Mouse (Mus musculus) liver, embryonic 11.5 days (tissue): ENCODE data around the gene Lnx1. TPM values are rescaled to one million over a fixed set of nuclear protein-coding genes. Genes with fewer than 3 reads are reported as not detected.

ENCODE experiments used
- ATAC-seq: fragments of 200-750 bp; cut with Nextera tagmentation; replicated peaks from 2 replicates; pipeline ENCODE4 v1.8.0; 2017; ENCODE audit warnings: moderate number of reproducible peaks, mild to moderate bottlenecking, moderate TSS enrichment, moderate library complexity; ENCODE audit not compliant: low FRiP score
- DNase-seq: peaks from one replicate; pipeline ENCODE4 v3.0.0-alpha.2; 2017; ENCODE audit warnings: low spot score
- H3K27ac ChIP-seq: fragments of 300-500 bp; sonication (generic); 2 replicates; pipeline ENCODE4 v1.5.1; 2014; ENCODE audit warnings: mild to moderate bottlenecking, low read depth, low read length, control low read depth
- H3K27me3 ChIP-seq: fragments of 300-500 bp; sonication (generic); replicated peaks from 2 replicates; pipeline ENCODE4 v1.6.1; 2014; ENCODE audit warnings: low read length, mixed read lengths; ENCODE audit not compliant: control insufficient read depth, insufficient read depth
- H3K36me3 ChIP-seq: fragments of 300-500 bp; sonication (generic); 2 replicates; pipeline ENCODE4 v1.6.1; 2014; ENCODE audit warnings: mild to moderate bottlenecking, low read length, moderate library complexity, mixed read lengths; ENCODE audit not compliant: control insufficient read depth, insufficient read depth
- H3K4me1 ChIP-seq: fragments of 300-500 bp; sonication (generic); replicated peaks from 2 replicates; pipeline ENCODE4 v1.6.1; 2014; ENCODE audit warnings: low read length, mixed read lengths; ENCODE audit not compliant: control insufficient read depth, insufficient read depth
- H3K4me2 ChIP-seq: fragments of 300-500 bp; sonication (generic); 2 replicates; pipeline ENCODE4 v1.6.1; 2014; ENCODE audit warnings: mild to moderate bottlenecking, control low read depth, moderate library complexity
- H3K4me3 ChIP-seq: fragments of 300-500 bp; sonication (generic); 2 replicates; pipeline ENCODE4 v1.5.1; 2014; ENCODE audit warnings: low read depth, low read length, control low read depth
- H3K9ac ChIP-seq: fragments of 300-500 bp; sonication (generic); 2 replicates; pipeline ENCODE4 v1.6.1; 2014; ENCODE audit warnings: low read depth, low read length, control low read depth
- H3K9me3 ChIP-seq: fragments of 300-500 bp; sonication (generic); 2 replicates; pipeline ENCODE4 v1.6.1; 2016; ENCODE audit warnings: low read length, inconsistent platforms, mixed read lengths; ENCODE audit not compliant: control insufficient read depth
- WGBS: fragments of 180-500 bp; shearing (Covaris S2); extraction: QIAGEN DNeasy Blood & Tissue Kit; methylation state at CpG from one replicate; pipeline ENCODE4 v1.1.7; 2014; 5-methylcytosine and 5-hydroxymethylcytosine counted together
- polyA plus RNA-seq: library from polyadenylated mRNA; unstranded; fragments of >200 nt; fragmentation: Nextera tagmentation; extraction: Ambion mirVana; gene quantifications from 2 replicates; pipeline ENCODE4 v1.2.1, GENCODE M21; 2014

Gene Lnx1
- polyA plus RNA-seq, 1 experiment from 2014 or later, result 0.52 TPM

GRCm38 (mm10) chr5:74711056-74711455, 8.3 kb upstream of the Lnx1 start:
- DNase-seq, result no peak
- no peaks in the 10 kb centered on the region for H3K9me3 ChIP-seq
- no peak overlapping the region for H3K4me2 ChIP-seq
- ATAC-seq, result no peak
- no peaks in the 10 kb centered on the region for H3K4me1 ChIP-seq
- H3K27me3 ChIP-seq, result no peaks in the 10 kb centered on the region
- H3K9ac ChIP-seq, result no peak overlapping the region
- H3K27ac ChIP-seq, result no peak overlapping the region
- H3K4me3 ChIP-seq, result no peak overlapping the region
- no peaks in the 10 kb centered on the region for H3K36me3 ChIP-seq
- WGBS, result 28% methylated on average over 1 of the region's 1 CpGs

GRCm38 (mm10) chr5:74710181-74710580, 7.5 kb upstream of the Lnx1 start:
- ATAC-seq, result no peak
- WGBS, result 78% methylated on average over 4 of the region's 4 CpGs

GRCm38 (mm10) chr5:74704460-74704790, 1.7 kb upstream of the Lnx1 start:
- DNase-seq, result peak; percentile 83
- Histone ChIP-seq H3K27ac (no peak overlapping the region), H3K27me3 (no peaks in the 10 kb centered on the region; the same call in 1 of the 2 replicates), H3K36me3 (no peaks in the 10 kb centered on the region), H3K4me2 (peak overlapping the region; percentile 53), H3K4me3 (peak overlapping the region; percentile 49), H3K4me1 (peaks cover 3% of the 10 kb centered on the region), H3K9ac (no peak overlapping the region), H3K9me3 (no peaks in the 10 kb centered on the region)
- ATAC-seq, result peak; percentile 97
- under 1% methylated on average over 8 of the region's 8 CpGs for WGBS

More at GRCm38 (mm10) chr5:74710181-74710580, 7.5 kb upstream of the Lnx1 start:
- Histone ChIP-seq H3K36me3 (no peaks in the 10 kb centered on the region), H3K4me3 (no peak overlapping the region), H3K9me3 (no peaks in the 10 kb centered on the region), H3K9ac (no peak overlapping the region), H3K27ac (no peak overlapping the region), H3K4me2 (no peak overlapping the region), H3K27me3 (no peaks in the 10 kb centered on the region), H3K4me1 (no peaks in the 10 kb centered on the region)
- no peak for DNase-seq

GRCm38 (mm10) chr5:74703741-74704459, 1.2 kb upstream of the Lnx1 start:
- peaks cover 3% of the 10 kb centered on the region for H3K4me1 ChIP-seq
- peak; percentile 85 for ATAC-seq
- 18% methylated on average over 17 of the region's 17 CpGs for WGBS
- H3K4me2 ChIP-seq, result peak overlapping the region; percentile 53
- no peak for DNase-seq
- no peak overlapping the region for H3K27ac ChIP-seq
- H3K9ac ChIP-seq, result no peak overlapping the region
- no peaks in the 10 kb centered on the region for H3K9me3 ChIP-seq
- no peaks in the 10 kb centered on the region for H3K36me3 ChIP-seq
- H3K27me3 ChIP-seq, result no peaks in the 10 kb centered on the region; the same call in 1 of the 2 replicates
- peak overlapping the region; percentile 49 for H3K4me3 ChIP-seq

GRCm38 (mm10) chr5:74700918-74701317, 1.8 kb downstream of the Lnx1 start:
- Histone ChIP-seq H3K4me1 (peaks cover 3% of the 10 kb centered on the region), H3K27ac (no peak overlapping the region), H3K4me2 (no peak overlapping the region), H3K4me3 (no peak overlapping the region), H3K9me3 (no peaks in the 10 kb centered on the region), H3K36me3 (no peaks in the 10 kb centered on the region), H3K9ac (no peak overlapping the region), H3K27me3 (no peaks in the 10 kb centered on the region; the same call in 1 of the 2 replicates)
- ATAC-seq (no peak), DNase-seq (no peak)
- 81% methylated on average over 2 of the region's 2 CpGs for WGBS

- Histone ChIP-seq H3K27me3 (no peaks in the 10 kb centered on the region; the same call in 1 of the 2 replicates), H3K4me2 (no peak overlapping the region), H3K9ac (no peak overlapping the region), H3K36me3 (no peaks in the 10 kb centered on the region), H3K4me1 (peaks cover 3% of the 10 kb centered on the region), H3K9me3 (no peaks in the 10 kb centered on the region), H3K27ac (no peak overlapping the region), H3K4me3 (no peak overlapping the region)
- ATAC-seq (no peak), DNase-seq (no peak)
- WGBS, result 85% methylated on average over 1 of the region's 1 CpGs
Observed at GRCm38 (mm10) chr5:74699673-74700072, 3.0 kb downstream of the Lnx1 start.

- H3K4me3 ChIP-seq, result no peak overlapping the region
- DNase-seq (no peak), ATAC-seq (no peak)
- no peaks in the 10 kb centered on the region for H3K36me3 ChIP-seq
- H3K9ac ChIP-seq, result no peak overlapping the region
- H3K9me3 ChIP-seq, result no peaks in the 10 kb centered on the region
- no peaks in the 10 kb centered on the region for H3K27me3 ChIP-seq
- 90% methylated on average over 9 of the region's 9 CpGs for whole genome bisulfite sequencing
- H3K4me2 ChIP-seq, result no peak overlapping the region
- no peak overlapping the region for H3K27ac ChIP-seq
- no peaks in the 10 kb centered on the region for H3K4me1 ChIP-seq
Observed at GRCm38 (mm10) chr5:74697534-74697933, 5.2 kb downstream of the Lnx1 start.

- no peaks in the 10 kb centered on the region for H3K9me3 ChIP-seq
- H3K27me3 ChIP-seq, result no peaks in the 10 kb centered on the region
- H3K4me2 ChIP-seq, result no peak overlapping the region
- ATAC-seq, result no peak
- no peak overlapping the region for H3K27ac ChIP-seq
- H3K36me3 ChIP-seq, result no peaks in the 10 kb centered on the region
- whole genome bisulfite sequencing, result 65% methylated on average over 7 of the region's 7 CpGs
- H3K4me3 ChIP-seq, result no peak overlapping the region
- no peaks in the 10 kb centered on the region for H3K4me1 ChIP-seq
- no peak overlapping the region for H3K9ac ChIP-seq
- no peak for DNase-seq
Observed at GRCm38 (mm10) chr5:74694390-74694801, 8.3 kb downstream of the Lnx1 start.

GRCm38 (mm10) chr5:74693836-74694235, 8.9 kb downstream of the Lnx1 start:
- DNase-seq (no peak), ATAC-seq (no peak)
- Histone ChIP-seq H3K36me3 (no peaks in the 10 kb centered on the region), H3K9ac (no peak overlapping the region), H3K4me2 (no peak overlapping the region), H3K27ac (no peak overlapping the region; the same call in 1 of the 2 replicates), H3K27me3 (no peaks in the 10 kb centered on the region), H3K9me3 (no peaks in the 10 kb centered on the region), H3K4me3 (no peak overlapping the region), H3K4me1 (no peaks in the 10 kb centered on the region)
- 46% methylated on average over 2 of the region's 2 CpGs for WGBS
